Mouse (Mus musculus): ENCODE results near the gene Spred1. TPM values are rescaled to one million over a fixed set of nuclear protein-coding genes. Genes with fewer than 3 reads are reported as not detected.

Spred1 gene
- polyA plus RNA-seq, 1 experiment from 2014 or later: 7.6 TPM

DNA sequence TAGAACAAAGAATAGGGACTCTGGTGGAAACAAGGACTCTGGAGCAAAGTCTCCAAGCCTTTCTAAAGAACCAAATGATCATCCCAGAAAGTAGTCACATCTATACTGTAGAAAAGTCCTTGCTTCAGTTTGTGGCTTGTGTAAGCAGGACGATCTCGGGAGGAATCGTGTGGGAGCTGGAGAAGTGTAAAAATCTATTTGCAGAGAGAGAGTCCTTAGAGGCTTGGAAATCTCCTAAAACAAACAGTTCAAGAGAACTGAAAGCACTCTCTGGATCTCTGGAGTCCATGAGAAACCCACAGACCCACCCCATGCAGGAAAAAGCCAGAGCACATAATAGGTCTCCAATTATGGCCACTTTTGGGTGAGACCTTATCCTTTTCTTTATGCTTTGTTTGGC lies 31.1 kb upstream of the Spred1 start:
- Histone ChIP-seq H3K4me1 (ENCODE audit: control insufficient read depth, insufficient read depth, low read length) (no peaks in the 10 kb centered on the region), H3K27ac (ENCODE audit: low read length) (no peak overlapping the region), H3K9ac (ENCODE audit: low read depth, low read length) (no peak overlapping the region), H3K9me3 (replicated peaks; ENCODE audit: control insufficient read depth, low read length, poor library complexity, severe bottlenecking) (no peaks in the 10 kb centered on the region), H3K27me3 (ENCODE audit: control insufficient read depth, insufficient read depth, low read depth, low read length) (no peaks in the 10 kb centered on the region), H3K36me3 (ENCODE audit: control insufficient read depth, insufficient read depth, low read length) (no peaks in the 10 kb centered on the region), H3K4me2 (ENCODE audit: low read length) (no peak overlapping the region), H3K4me3 (ENCODE audit: low read depth, low read length) (no peak overlapping the region)
- 52% methylated on average over 3 of the region's 3 CpGs for WGBS
- ATAC-seq: no peak

DNA sequence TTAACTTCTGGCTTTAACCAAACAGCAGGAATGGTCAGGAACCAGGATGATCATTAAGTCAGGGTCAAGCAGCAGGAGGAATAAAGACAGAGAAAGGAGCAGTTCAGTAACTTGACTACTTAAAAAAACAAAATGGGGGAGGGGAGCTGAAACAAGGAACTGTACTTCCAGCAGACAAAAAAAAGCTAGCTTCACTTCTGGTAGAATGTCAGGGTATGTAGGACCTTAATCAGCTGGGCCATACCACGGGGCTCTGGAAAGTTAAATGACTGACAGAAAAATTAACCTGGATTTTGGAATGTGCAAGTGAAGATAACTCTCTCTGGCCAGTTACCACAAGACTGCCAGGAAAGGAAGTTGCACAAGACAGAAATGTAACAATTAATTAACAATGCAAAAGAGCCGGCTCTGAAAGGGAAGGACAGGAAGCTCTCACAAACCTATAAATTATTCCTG lies 28.2 kb upstream of the Spred1 start:
- H3K27me3 ChIP-seq (ENCODE audit: control insufficient read depth, insufficient read depth, low read depth, low read length): no peaks in the 10 kb centered on the region
- no peak overlapping the region for H3K9ac ChIP-seq (ENCODE audit: low read depth, low read length)
- H3K27ac ChIP-seq (ENCODE audit: low read length): no peak overlapping the region
- 72% methylated on average over 2 of the region's 2 CpGs for WGBS
- H3K4me3 ChIP-seq (ENCODE audit: low read depth, low read length): no peak overlapping the region
- ATAC-seq: no peak
- no peaks in the 10 kb centered on the region for H3K4me1 ChIP-seq (ENCODE audit: control insufficient read depth, insufficient read depth, low read length)
- H3K4me2 ChIP-seq (ENCODE audit: low read length): no peak overlapping the region
- no peaks in the 10 kb centered on the region for H3K36me3 ChIP-seq (ENCODE audit: control insufficient read depth, insufficient read depth, low read length)
- H3K9me3 ChIP-seq (replicated peaks; ENCODE audit: control insufficient read depth, low read length, poor library complexity, severe bottlenecking): no peaks in the 10 kb centered on the region

DNA sequence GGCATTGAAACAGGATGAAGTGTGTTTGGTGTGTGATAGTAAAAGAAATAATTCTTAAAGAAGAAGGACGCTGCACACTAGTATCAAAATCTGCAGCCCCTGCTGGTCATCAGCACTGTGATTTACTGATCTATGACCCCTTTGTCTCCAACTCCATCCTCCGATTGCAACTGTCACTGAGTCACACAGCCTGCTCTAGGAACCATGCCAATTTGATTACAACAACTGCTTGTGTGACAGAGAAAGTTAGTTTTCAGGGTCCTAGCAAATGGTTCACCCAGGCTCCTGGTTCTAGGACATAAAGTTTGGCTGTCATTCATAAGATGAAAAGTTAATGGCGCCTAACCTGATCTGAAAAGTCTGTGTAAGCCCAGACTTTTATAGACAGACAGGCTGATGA lies 25.7 kb upstream of the Spred1 start:
- Histone ChIP-seq H3K4me1 (ENCODE audit: control insufficient read depth, insufficient read depth, low read length) (no peaks in the 10 kb centered on the region), H3K9ac (ENCODE audit: low read depth, low read length) (no peak overlapping the region), H3K36me3 (ENCODE audit: control insufficient read depth, insufficient read depth, low read length) (no peaks in the 10 kb centered on the region), H3K9me3 (replicated peaks; ENCODE audit: control insufficient read depth, low read length, poor library complexity, severe bottlenecking) (no peaks in the 10 kb centered on the region), H3K4me2 (ENCODE audit: low read length) (no peak overlapping the region), H3K4me3 (ENCODE audit: low read depth, low read length) (no peak overlapping the region), H3K27me3 (ENCODE audit: control insufficient read depth, insufficient read depth, low read depth, low read length) (no peaks in the 10 kb centered on the region), H3K27ac (ENCODE audit: low read length) (no peak overlapping the region)
- 52% methylated on average over 3 of the region's 3 CpGs for whole genome bisulfite sequencing
- ATAC-seq: no peak

DNA sequence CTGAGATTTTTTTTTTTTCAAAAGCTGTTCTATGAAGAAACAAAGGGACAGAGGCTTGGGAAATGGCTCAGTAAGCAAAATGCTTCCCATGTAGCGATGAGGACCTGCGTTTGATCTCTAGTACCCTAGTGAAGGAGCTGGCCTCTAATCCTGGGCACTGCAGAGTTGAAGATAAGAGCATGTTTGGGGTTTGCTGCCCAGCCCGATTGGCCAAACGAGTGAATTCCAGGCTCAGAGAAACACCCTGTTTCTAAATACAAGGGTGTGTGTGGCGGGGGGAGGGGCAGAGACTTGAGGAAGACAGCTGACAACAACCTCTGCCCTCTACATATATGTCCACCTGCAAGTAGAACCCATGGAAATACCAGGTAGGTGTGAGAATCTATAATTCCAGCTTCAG lies 23.9 kb upstream of the Spred1 start:
- 74% methylated on average over 5 of the region's 5 CpGs for WGBS
- H3K4me3 ChIP-seq (ENCODE audit: low read depth, low read length): no peak overlapping the region
- no peak overlapping the region for H3K27ac ChIP-seq (ENCODE audit: low read length)
- H3K9me3 ChIP-seq (replicated peaks; ENCODE audit: control insufficient read depth, low read length, poor library complexity, severe bottlenecking): no peaks in the 10 kb centered on the region
- ATAC-seq: no peak
- H3K9ac ChIP-seq (ENCODE audit: low read depth, low read length): no peak overlapping the region
- H3K27me3 ChIP-seq (ENCODE audit: control insufficient read depth, insufficient read depth, low read depth, low read length): no peaks in the 10 kb centered on the region
- no peaks in the 10 kb centered on the region for H3K4me1 ChIP-seq (ENCODE audit: control insufficient read depth, insufficient read depth, low read length)
- no peak overlapping the region for H3K4me2 ChIP-seq (ENCODE audit: low read length)
- H3K36me3 ChIP-seq (ENCODE audit: control insufficient read depth, insufficient read depth, low read length): no peaks in the 10 kb centered on the region

DNA sequence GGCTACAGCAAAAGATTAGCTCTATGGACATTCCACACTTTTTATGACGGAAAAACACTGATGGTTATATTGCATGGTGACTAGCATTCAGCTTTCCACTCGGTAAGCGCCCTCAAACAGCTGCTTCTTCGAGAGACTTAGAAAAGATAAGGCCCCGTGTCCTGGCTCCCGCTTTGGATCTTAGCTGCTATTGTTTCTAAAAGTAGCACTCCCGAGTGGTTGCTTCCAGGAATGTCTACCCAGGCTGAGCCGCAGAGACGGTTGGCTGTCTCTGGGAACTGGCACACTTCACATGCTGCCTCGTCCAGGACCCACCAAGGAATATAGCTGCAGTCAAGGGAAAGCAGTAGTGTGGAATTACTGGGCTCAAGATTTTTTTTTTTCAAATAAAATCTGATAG lies 21.9 kb upstream of the Spred1 start:
- Histone ChIP-seq H3K9me3 (replicated peaks; ENCODE audit: control insufficient read depth, low read length, poor library complexity, severe bottlenecking) (no peaks in the 10 kb centered on the region), H3K27me3 (ENCODE audit: control insufficient read depth, insufficient read depth, low read depth, low read length) (no peaks in the 10 kb centered on the region)

DNA sequence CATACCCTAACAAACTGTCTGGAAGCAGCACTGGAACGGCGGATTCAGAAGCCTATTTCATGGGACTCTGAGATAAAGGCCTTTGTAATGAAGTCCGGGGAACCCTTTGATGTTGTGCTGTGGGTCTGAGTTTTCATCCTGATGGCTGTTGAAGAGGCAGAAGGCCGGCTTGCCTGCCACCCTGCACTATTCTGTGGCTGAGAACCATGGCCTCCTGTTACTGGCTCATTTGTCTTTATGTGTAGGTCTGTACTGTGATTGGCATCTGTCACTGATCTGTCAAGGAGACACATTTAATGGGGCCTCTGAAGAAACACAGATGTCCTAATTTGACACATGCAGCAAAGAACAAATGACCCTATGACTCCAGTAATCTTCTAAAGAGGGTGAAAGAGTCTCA lies 17.7 kb upstream of the Spred1 start:
- no peak overlapping the region for H3K9ac ChIP-seq (ENCODE audit: low read depth, low read length)
- ATAC-seq: no peak
- H3K4me2 ChIP-seq (ENCODE audit: low read length): no peak overlapping the region
- no peak overlapping the region for H3K27ac ChIP-seq (ENCODE audit: low read length)
- WGBS: 4% methylated on average over 4 of the region's 4 CpGs
- no peaks in the 10 kb centered on the region for H3K36me3 ChIP-seq (ENCODE audit: control insufficient read depth, insufficient read depth, low read length)
- H3K4me1 ChIP-seq (ENCODE audit: control insufficient read depth, insufficient read depth, low read length): no peaks in the 10 kb centered on the region
- H3K9me3 ChIP-seq (replicated peaks; ENCODE audit: control insufficient read depth, low read length, poor library complexity, severe bottlenecking): no peaks in the 10 kb centered on the region
- no peaks in the 10 kb centered on the region for H3K27me3 ChIP-seq (ENCODE audit: control insufficient read depth, insufficient read depth, low read depth, low read length)
- H3K4me3 ChIP-seq (ENCODE audit: low read depth, low read length): no peak overlapping the region

More for the DNA sequence above, 21.9 kb upstream of the Spred1 start:
- Histone ChIP-seq H3K36me3 (ENCODE audit: control insufficient read depth, insufficient read depth, low read length) (no peaks in the 10 kb centered on the region), H3K9ac (ENCODE audit: low read depth, low read length) (no peak overlapping the region), H3K4me1 (ENCODE audit: control insufficient read depth, insufficient read depth, low read length) (no peaks in the 10 kb centered on the region), H3K4me2 (ENCODE audit: low read length) (no peak overlapping the region), H3K4me3 (ENCODE audit: low read depth, low read length) (no peak overlapping the region), H3K27ac (ENCODE audit: low read length) (no peak overlapping the region)
- 35% methylated on average over 10 of the region's 10 CpGs for WGBS
- ATAC-seq: no peak

DNA sequence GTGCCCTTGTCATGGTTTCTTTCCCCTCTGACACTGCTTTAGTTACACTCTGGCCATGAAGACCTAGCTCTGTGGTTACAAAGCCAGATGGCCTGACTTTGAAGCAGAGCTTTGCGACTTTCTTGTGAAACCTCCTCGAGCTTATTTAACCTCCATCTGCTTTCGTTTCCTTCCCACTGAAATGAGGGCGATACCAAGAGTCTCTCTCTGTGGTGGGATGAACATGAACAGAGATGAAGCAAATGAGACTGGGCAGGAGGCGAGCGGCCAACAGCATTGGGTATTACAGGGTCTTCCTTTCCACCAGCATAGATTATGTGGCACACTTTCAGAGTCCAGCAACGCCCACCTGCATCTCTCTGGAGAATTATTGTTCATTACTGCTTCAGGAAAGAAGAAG lies 15.8 kb upstream of the Spred1 start:
- no peak overlapping the region for H3K4me3 ChIP-seq (ENCODE audit: low read depth, low read length)
- no peak overlapping the region for H3K27ac ChIP-seq (ENCODE audit: low read length)
- H3K4me2 ChIP-seq (ENCODE audit: low read length): no peak overlapping the region
- no peak overlapping the region for H3K9ac ChIP-seq (ENCODE audit: low read depth, low read length)
- H3K36me3 ChIP-seq (ENCODE audit: control insufficient read depth, insufficient read depth, low read length): no peaks in the 10 kb centered on the region
- ATAC-seq: no peak
- H3K27me3 ChIP-seq (ENCODE audit: control insufficient read depth, insufficient read depth, low read depth, low read length): no peaks in the 10 kb centered on the region
- H3K4me1 ChIP-seq (ENCODE audit: control insufficient read depth, insufficient read depth, low read length): no peaks in the 10 kb centered on the region
- WGBS: 78% methylated on average over 7 of the region's 7 CpGs
- H3K9me3 ChIP-seq (replicated peaks; ENCODE audit: control insufficient read depth, low read length, poor library complexity, severe bottlenecking): no peaks in the 10 kb centered on the region

DNA sequence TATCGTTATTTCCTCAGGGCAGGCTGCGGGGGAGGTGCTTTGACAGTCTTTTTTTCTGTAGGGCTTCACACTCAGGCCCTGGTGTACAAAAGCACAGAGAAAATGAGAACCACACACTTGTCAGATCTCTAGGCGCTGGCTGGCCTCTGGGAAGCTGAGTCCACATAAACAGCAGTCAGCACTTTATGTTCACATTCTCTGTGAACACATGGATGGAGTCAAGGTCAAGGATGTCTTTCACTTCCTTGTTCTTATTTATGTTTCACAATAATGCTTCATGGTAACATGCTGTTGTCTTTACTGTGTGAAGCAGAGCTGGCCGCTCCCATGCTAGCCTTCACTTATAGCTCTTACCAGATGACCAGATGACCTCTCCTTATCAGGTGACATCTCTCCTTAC lies 13.1 kb upstream of the Spred1 start:
- H3K36me3 ChIP-seq (ENCODE audit: control insufficient read depth, insufficient read depth, low read length): no peaks in the 10 kb centered on the region
- no peaks in the 10 kb centered on the region for H3K9me3 ChIP-seq (replicated peaks; ENCODE audit: control insufficient read depth, low read length, poor library complexity, severe bottlenecking)
- no peaks in the 10 kb centered on the region for H3K27me3 ChIP-seq (ENCODE audit: control insufficient read depth, insufficient read depth, low read depth, low read length)
- WGBS: 59% methylated on average over 4 of the region's 4 CpGs
- no peak for ATAC-seq
- H3K9ac ChIP-seq (ENCODE audit: low read depth, low read length): no peak overlapping the region
- no peak overlapping the region for H3K27ac ChIP-seq (ENCODE audit: low read length)
- H3K4me1 ChIP-seq (ENCODE audit: control insufficient read depth, insufficient read depth, low read length): no peaks in the 10 kb centered on the region
- no peak overlapping the region for H3K4me3 ChIP-seq (ENCODE audit: low read depth, low read length)
- H3K4me2 ChIP-seq (ENCODE audit: low read length): no peak overlapping the region

DNA sequence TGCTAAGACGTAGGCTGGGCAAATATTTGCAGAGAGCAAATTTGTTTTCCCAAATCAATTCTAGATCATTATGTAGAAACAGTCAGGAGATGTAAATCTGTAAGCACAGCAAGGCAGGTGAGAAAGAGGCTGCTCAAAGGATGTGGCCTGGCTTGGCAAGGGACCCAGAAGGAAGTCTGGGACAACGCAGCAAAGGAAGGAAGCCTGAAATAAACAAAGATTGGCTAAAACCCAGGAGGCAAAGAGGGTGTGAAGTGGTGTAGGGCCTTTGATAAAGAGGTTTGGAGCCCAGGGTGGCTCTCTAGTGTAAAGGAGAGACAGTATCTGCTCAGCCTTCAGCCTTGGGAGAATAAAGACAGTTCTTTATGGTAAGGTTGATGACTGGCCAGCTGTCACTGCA lies 11.9 kb upstream of the Spred1 start:
- Histone ChIP-seq H3K36me3 (ENCODE audit: control insufficient read depth, insufficient read depth, low read length) (no peaks in the 10 kb centered on the region), H3K4me1 (ENCODE audit: control insufficient read depth, insufficient read depth, low read length) (no peaks in the 10 kb centered on the region), H3K4me3 (ENCODE audit: low read depth, low read length) (no peak overlapping the region), H3K4me2 (ENCODE audit: low read length) (no peak overlapping the region), H3K9ac (ENCODE audit: low read depth, low read length) (no peak overlapping the region), H3K27me3 (ENCODE audit: control insufficient read depth, insufficient read depth, low read depth, low read length) (no peaks in the 10 kb centered on the region), H3K9me3 (replicated peaks; ENCODE audit: control insufficient read depth, low read length, poor library complexity, severe bottlenecking) (no peaks in the 10 kb centered on the region), H3K27ac (ENCODE audit: low read length) (no peak overlapping the region)
- WGBS: 84% methylated on average over 2 of the region's 2 CpGs
- no peak for ATAC-seq

All from midbrain, embryonic 16.5 days (tissue).